Mouse (Mus musculus) limb, embryonic 10.5 days (tissue): ENCODE measurements around the gene Aifm2. TPM values are rescaled to one million over a fixed set of nuclear protein-coding genes. Genes with fewer than 3 reads are reported as not detected.

Source experiments
- DNase-seq: peaks from one replicate; pipeline ENCODE4 v3.0.0-alpha.2; 2017; ENCODE audit warnings: low spot score
- H3K27ac ChIP-seq: fragments of 300-500 bp; sonication (generic); 2 replicates; pipeline ENCODE4 v1.5.1; 2016; ENCODE audit warnings: mild to moderate bottlenecking
- H3K27me3 ChIP-seq: fragments of 300-500 bp; sonication (generic); 2 replicates; pipeline ENCODE4 v1.6.1; 2016; ENCODE audit warnings: low read depth, mild to moderate bottlenecking; ENCODE audit not compliant: poor library complexity, severe bottlenecking
- H3K36me3 ChIP-seq: fragments of 300-500 bp; sonication (generic); 2 replicates; pipeline ENCODE4 v1.6.1; 2016; ENCODE audit warnings: mild to moderate bottlenecking, moderate library complexity
- H3K4me1 ChIP-seq: fragments of 300-500 bp; sonication (generic); 2 replicates; pipeline ENCODE4 v1.6.1; 2016
- H3K4me3 ChIP-seq: fragments of 300-500 bp; sonication (generic); 2 replicates; pipeline ENCODE4 v1.5.1; 2016; ENCODE audit warnings: mild to moderate bottlenecking, moderate library complexity
- H3K9me3 ChIP-seq: fragments of 300-500 bp; sonication (generic); replicated peaks from 2 replicates; pipeline ENCODE4 v1.6.1; 2016; ENCODE audit warnings: mild to moderate bottlenecking
- WGBS: fragments of 180-500 bp; shearing (Covaris S2); methylation state at CpG from one replicate; pipeline ENCODE4 v1.1.7; 2016; 5-methylcytosine and 5-hydroxymethylcytosine counted together
- polyA plus RNA-seq: library from polyadenylated mRNA; unstranded; fragments of >200 nt; fragmentation: Nextera tagmentation; extraction: Ambion mirVana; gene quantifications from 2 replicates; pipeline ENCODE4 v1.2.1, GENCODE M21; 2016

The Aifm2 gene
- polyA plus RNA-seq, 1 experiment from 2014 or later: 11.3 TPM

GRCm38 (mm10) chr10:61729181-61729580 is 14.1 kb downstream of the Aifm2 start:
- no peaks in the 10 kb centered on the region; the same call in 1 of the 2 replicates for H3K4me1 ChIP-seq
- no peak overlapping the region for H3K4me3 ChIP-seq
- peaks cover 5% of the 10 kb centered on the region; the same call in 1 of the 2 replicates for H3K36me3 ChIP-seq
- H3K27ac ChIP-seq: no peak overlapping the region
- peaks cover 7% of the 10 kb centered on the region; the same call in 1 of the 2 replicates for H3K27me3 ChIP-seq
- H3K9me3 ChIP-seq: no peaks in the 10 kb centered on the region
- DNase-seq: no peak
- WGBS: 41% methylated on average over 11 of the region's 11 CpGs

GRCm38 (mm10) chr10:61730171-61730570 is 15.1 kb downstream of the Aifm2 start:
- H3K27me3 ChIP-seq: peaks cover 7% of the 10 kb centered on the region; the same call in 1 of the 2 replicates
- 96% methylated on average over 6 of the region's 6 CpGs for WGBS
- peaks cover 5% of the 10 kb centered on the region; the same call in 1 of the 2 replicates for H3K36me3 ChIP-seq
- H3K27ac ChIP-seq: no peak overlapping the region
- no peaks in the 10 kb centered on the region; the same call in 1 of the 2 replicates for H3K4me1 ChIP-seq
- DNase-seq: no peak
- H3K4me3 ChIP-seq: no peak overlapping the region
- H3K9me3 ChIP-seq: no peaks in the 10 kb centered on the region

- DNase-seq: peak; percentile 58
- no peaks in the 10 kb centered on the region; the same call in 1 of the 2 replicates for H3K4me1 ChIP-seq
- H3K27me3 ChIP-seq: no peaks in the 10 kb centered on the region
- H3K9me3 ChIP-seq: no peaks in the 10 kb centered on the region
- H3K4me3 ChIP-seq: no peak overlapping the region
- H3K36me3 ChIP-seq: peaks cover 31% of the 10 kb centered on the region
- H3K27ac ChIP-seq: no peak overlapping the region
- WGBS: 47% methylated on average over 3 of the region's 3 CpGs
Observed at GRCm38 (mm10) chr10:61734377-61734776, 19.3 kb downstream of the Aifm2 start.

GRCm38 (mm10) chr10:61736671-61737078 is 21.6 kb downstream of the Aifm2 start:
- Histone ChIP-seq H3K9me3 (no peaks in the 10 kb centered on the region), H3K4me3 (no peak overlapping the region), H3K4me1 (no peaks in the 10 kb centered on the region; the same call in 1 of the 2 replicates), H3K27me3 (no peaks in the 10 kb centered on the region), H3K36me3 (peaks cover 49% of the 10 kb centered on the region), H3K27ac (no peak overlapping the region)
- DNase-seq: no peak
- 78% methylated on average over 10 of the region's 10 CpGs for WGBS

- DNase-seq: no peak
- WGBS: 88% methylated on average over 1 of the region's 1 CpGs
Observed at GRCm38 (mm10) chr10:61737537-61737936, 22.5 kb downstream of the Aifm2 start.

GRCm38 (mm10) chr10:61738126-61738525 is 23.1 kb downstream of the Aifm2 start:
- no peaks in the 10 kb centered on the region for H3K27me3 ChIP-seq
- H3K27ac ChIP-seq: no peak overlapping the region
- H3K4me1 ChIP-seq: no peaks in the 10 kb centered on the region
- no peaks in the 10 kb centered on the region for H3K9me3 ChIP-seq
- H3K36me3 ChIP-seq: peaks cover 63% of the 10 kb centered on the region
- no peak for DNase-seq
- 93% methylated on average over 4 of the region's 4 CpGs for whole genome bisulfite sequencing
- H3K4me3 ChIP-seq: no peak overlapping the region

More at GRCm38 (mm10) chr10:61737537-61737936, 22.5 kb downstream of the Aifm2 start:
- H3K27me3 ChIP-seq: no peaks in the 10 kb centered on the region
- H3K4me1 ChIP-seq: no peaks in the 10 kb centered on the region
- no peak overlapping the region for H3K27ac ChIP-seq
- peaks cover 57% of the 10 kb centered on the region for H3K36me3 ChIP-seq
- no peak overlapping the region for H3K4me3 ChIP-seq
- no peaks in the 10 kb centered on the region for H3K9me3 ChIP-seq

- H3K4me1 ChIP-seq: no peaks in the 10 kb centered on the region
- no peak for DNase-seq
- H3K36me3 ChIP-seq: peaks cover 95% of the 10 kb centered on the region
- no peaks in the 10 kb centered on the region for H3K27me3 ChIP-seq
- no peak overlapping the region for H3K27ac ChIP-seq
- 91% methylated on average over 1 of the region's 1 CpGs for WGBS
- no peak overlapping the region for H3K4me3 ChIP-seq
- no peaks in the 10 kb centered on the region for H3K9me3 ChIP-seq
Observed at GRCm38 (mm10) chr10:61741306-61741705, 26.2 kb downstream of the Aifm2 start.

- Histone ChIP-seq H3K4me1 (no peaks in the 10 kb centered on the region), H3K9me3 (no peaks in the 10 kb centered on the region), H3K36me3 (peaks cover 100% of the 10 kb centered on the region), H3K4me3 (no peak overlapping the region), H3K27ac (no peak overlapping the region), H3K27me3 (no peaks in the 10 kb centered on the region)
- DNase-seq: no peak
- WGBS: 88% methylated on average over 4 of the region's 4 CpGs
Observed at GRCm38 (mm10) chr10:61741873-61742272, 26.8 kb downstream of the Aifm2 start.

- WGBS: 94% methylated on average over 8 of the region's 8 CpGs
- Histone ChIP-seq H3K27me3 (no peaks in the 10 kb centered on the region), H3K36me3 (peaks cover 100% of the 10 kb centered on the region), H3K4me1 (no peaks in the 10 kb centered on the region), H3K9me3 (no peaks in the 10 kb centered on the region), H3K4me3 (no peak overlapping the region), H3K27ac (no peak overlapping the region)
- no peak for DNase-seq
Observed at GRCm38 (mm10) chr10:61742336-61742735, 27.3 kb downstream of the Aifm2 start.

GRCm38 (mm10) chr10:61745133-61745532 is 30.1 kb downstream of the Aifm2 start:
- peaks cover 98% of the 10 kb centered on the region for H3K36me3 ChIP-seq
- no peaks in the 10 kb centered on the region for H3K27me3 ChIP-seq
- WGBS: 87% methylated on average over 4 of the region's 4 CpGs
- no peaks in the 10 kb centered on the region for H3K9me3 ChIP-seq
- H3K4me1 ChIP-seq: no peaks in the 10 kb centered on the region
- no peak overlapping the region for H3K27ac ChIP-seq
- DNase-seq: peak; percentile 57
- no peak overlapping the region for H3K4me3 ChIP-seq

- no peaks in the 10 kb centered on the region for H3K27me3 ChIP-seq
- H3K4me1 ChIP-seq: no peaks in the 10 kb centered on the region
- WGBS: 93% methylated on average over 13 of the region's 13 CpGs
- H3K9me3 ChIP-seq: no peaks in the 10 kb centered on the region
- H3K27ac ChIP-seq: no peak overlapping the region
- no peak overlapping the region for H3K4me3 ChIP-seq
- DNase-seq: no peak
- H3K36me3 ChIP-seq: peaks cover 98% of the 10 kb centered on the region
Observed at GRCm38 (mm10) chr10:61747302-61747701, 32.2 kb downstream of the Aifm2 start.

- no peaks in the 10 kb centered on the region for H3K4me1 ChIP-seq
- peaks cover 98% of the 10 kb centered on the region for H3K36me3 ChIP-seq
- H3K27me3 ChIP-seq: no peaks in the 10 kb centered on the region
- no peak overlapping the region for H3K27ac ChIP-seq
- no peak overlapping the region for H3K4me3 ChIP-seq
- DNase-seq: no peak
- H3K9me3 ChIP-seq: no peaks in the 10 kb centered on the region
- WGBS: 94% methylated on average over 9 of the region's 9 CpGs
Observed at GRCm38 (mm10) chr10:61750014-61750413, 35.0 kb downstream of the Aifm2 start.

GRCm38 (mm10) chr10:61751534-61752219 is 36.6 kb downstream of the Aifm2 start:
- 90% methylated on average over 20 of the region's 20 CpGs for WGBS
- DNase-seq: no peak
- H3K27me3 ChIP-seq: no peaks in the 10 kb centered on the region
- H3K36me3 ChIP-seq: peaks cover 98% of the 10 kb centered on the region
- H3K27ac ChIP-seq: no peak overlapping the region
- no peak overlapping the region for H3K4me3 ChIP-seq
- H3K4me1 ChIP-seq: no peaks in the 10 kb centered on the region
- no peaks in the 10 kb centered on the region for H3K9me3 ChIP-seq
